Mouse (Mus musculus): ENCODE measurements around the gene Pfkfb4. TPM values are rescaled to one million over a fixed set of nuclear protein-coding genes. Genes with fewer than 3 reads are reported as not detected.

The Pfkfb4 gene
- polyA plus RNA-seq, 1 experiment from 2014 or later: 10.2 TPM

GRCm38 (mm10) chr9:109040216-109040615 lies 48.6 kb downstream of the Pfkfb4 start:
- Histone ChIP-seq H3K9ac (no peak overlapping the region), H3K4me3 (replicated peaks) (0 out of 2 replicates have a peak overlapping the region, but pooled peaks have one; percentile 6), H3K27ac (peak overlapping the region; percentile 67; the same call in 1 of the 2 replicates), H3K27me3 (replicated peaks) (no peaks in the 10 kb centered on the region), H3K4me2 (peak overlapping the region; percentile 78), H3K4me1 (peaks cover 27% of the 10 kb centered on the region), H3K36me3 (no peaks in the 10 kb centered on the region), H3K9me3 (no peaks in the 10 kb centered on the region)
- 68% methylated on average over 8 of the region's 8 CpGs for WGBS
- no peak for ATAC-seq (ENCODE audit: insufficient read depth, low FRiP score, low read depth)

GRCm38 (mm10) chr9:109040906-109041305 lies 49.3 kb downstream of the Pfkfb4 start:
- peaks cover 27% of the 10 kb centered on the region for H3K4me1 ChIP-seq
- 53% methylated on average over 6 of the region's 6 CpGs for WGBS
- ATAC-seq (ENCODE audit: insufficient read depth, low FRiP score, low read depth): peak; percentile 84
- H3K4me3 ChIP-seq (replicated peaks): no peak overlapping the region
- H3K36me3 ChIP-seq: no peaks in the 10 kb centered on the region
- peak overlapping the region; percentile 78 for H3K4me2 ChIP-seq
- H3K9ac ChIP-seq: no peak overlapping the region
- peak overlapping the region; percentile 67; the same call in 1 of the 2 replicates for H3K27ac ChIP-seq
- H3K27me3 ChIP-seq (replicated peaks): no peaks in the 10 kb centered on the region
- no peaks in the 10 kb centered on the region for H3K9me3 ChIP-seq

GRCm38 (mm10) chr9:109041351-109041750 lies 49.8 kb downstream of the Pfkfb4 start:
- peak overlapping the region; percentile 78 for H3K4me2 ChIP-seq
- H3K27me3 ChIP-seq (replicated peaks): no peaks in the 10 kb centered on the region
- H3K36me3 ChIP-seq: no peaks in the 10 kb centered on the region
- H3K4me1 ChIP-seq: peaks cover 27% of the 10 kb centered on the region
- WGBS: 53% methylated on average over 7 of the region's 7 CpGs
- H3K4me3 ChIP-seq (replicated peaks): no peak overlapping the region
- ATAC-seq (ENCODE audit: insufficient read depth, low FRiP score, low read depth): no peak
- H3K9ac ChIP-seq: no peak overlapping the region
- H3K9me3 ChIP-seq: no peaks in the 10 kb centered on the region
- peak overlapping the region; percentile 51; the same call in 1 of the 2 replicates for H3K27ac ChIP-seq

GRCm38 (mm10) chr9:109046306-109046705 lies 54.7 kb downstream of the Pfkfb4 start:
- no peak for ATAC-seq (ENCODE audit: insufficient read depth, low FRiP score, low read depth)
- WGBS: 43% methylated on average over 5 of the region's 5 CpGs

GRCm38 (mm10) chr9:109049316-109049715 lies 57.7 kb downstream of the Pfkfb4 start:
- Histone ChIP-seq H3K27me3 (replicated peaks) (no peaks in the 10 kb centered on the region), H3K4me3 (replicated peaks) (no peak overlapping the region), H3K4me1 (peaks cover 4% of the 10 kb centered on the region; the same call in 1 of the 2 replicates), H3K27ac (no peak overlapping the region), H3K9me3 (no peaks in the 10 kb centered on the region), H3K9ac (no peak overlapping the region), H3K4me2 (no peak overlapping the region), H3K36me3 (peaks cover 12% of the 10 kb centered on the region)
- whole genome bisulfite sequencing: 74% methylated on average over 7 of the region's 7 CpGs
- no peak for ATAC-seq (ENCODE audit: insufficient read depth, low FRiP score, low read depth)

More at GRCm38 (mm10) chr9:109046306-109046705, 54.7 kb downstream of the Pfkfb4 start:
- Histone ChIP-seq H3K9me3 (no peaks in the 10 kb centered on the region), H3K4me1 (no peaks in the 10 kb centered on the region), H3K9ac (no peak overlapping the region), H3K36me3 (peaks cover 6% of the 10 kb centered on the region; the same call in 1 of the 2 replicates), H3K4me3 (replicated peaks) (no peak overlapping the region), H3K4me2 (no peak overlapping the region), H3K27me3 (replicated peaks) (no peaks in the 10 kb centered on the region), H3K27ac (no peak overlapping the region)

GRCm38 (mm10) chr9:109049996-109050673 lies 58.6 kb downstream of the Pfkfb4 start:
- H3K4me2 ChIP-seq: no peak overlapping the region
- H3K27ac ChIP-seq: no peak overlapping the region
- H3K27me3 ChIP-seq (replicated peaks): no peaks in the 10 kb centered on the region
- peaks cover 9% of the 10 kb centered on the region for H3K4me1 ChIP-seq
- no peak overlapping the region for H3K9ac ChIP-seq
- H3K9me3 ChIP-seq: no peaks in the 10 kb centered on the region
- no peak overlapping the region for H3K4me3 ChIP-seq (replicated peaks)
- WGBS: 81% methylated on average over 9 of the region's 9 CpGs
- ATAC-seq (ENCODE audit: insufficient read depth, low FRiP score, low read depth): no peak
- peaks cover 12% of the 10 kb centered on the region for H3K36me3 ChIP-seq

GRCm38 (mm10) chr9:109050674-109050997 lies 59.1 kb downstream of the Pfkfb4 start:
- WGBS: 68% methylated on average over 3 of the region's 3 CpGs
- no peaks in the 10 kb centered on the region for H3K27me3 ChIP-seq (replicated peaks)
- H3K4me3 ChIP-seq (replicated peaks): no peak overlapping the region
- peaks cover 11% of the 10 kb centered on the region for H3K4me1 ChIP-seq
- no peak for ATAC-seq (ENCODE audit: insufficient read depth, low FRiP score, low read depth)
- H3K36me3 ChIP-seq: peaks cover 12% of the 10 kb centered on the region
- no peak overlapping the region for H3K9ac ChIP-seq
- no peak overlapping the region for H3K4me2 ChIP-seq
- H3K27ac ChIP-seq: no peak overlapping the region
- no peaks in the 10 kb centered on the region for H3K9me3 ChIP-seq

GRCm38 (mm10) chr9:109051011-109051501 lies 59.5 kb downstream of the Pfkfb4 start:
- Histone ChIP-seq H3K9me3 (no peaks in the 10 kb centered on the region), H3K27ac (no peak overlapping the region), H3K4me2 (no peak overlapping the region), H3K4me3 (replicated peaks) (no peak overlapping the region), H3K36me3 (peaks cover 15% of the 10 kb centered on the region), H3K4me1 (peaks cover 11% of the 10 kb centered on the region), H3K27me3 (replicated peaks) (no peaks in the 10 kb centered on the region), H3K9ac (no peak overlapping the region)
- WGBS: 87% methylated on average over 13 of the region's 13 CpGs
- ATAC-seq (ENCODE audit: insufficient read depth, low FRiP score, low read depth): no peak

GRCm38 (mm10) chr9:109051651-109052489 lies 60.3 kb downstream of the Pfkfb4 start:
- H3K4me3 ChIP-seq (replicated peaks): no peak overlapping the region
- no peak overlapping the region for H3K9ac ChIP-seq
- no peak overlapping the region for H3K27ac ChIP-seq
- H3K4me1 ChIP-seq: peaks cover 11% of the 10 kb centered on the region
- H3K36me3 ChIP-seq: peaks cover 23% of the 10 kb centered on the region
- H3K27me3 ChIP-seq (replicated peaks): no peaks in the 10 kb centered on the region
- ATAC-seq (ENCODE audit: insufficient read depth, low FRiP score, low read depth): no peak
- 88% methylated on average over 10 of the region's 10 CpGs for WGBS
- H3K9me3 ChIP-seq: no peaks in the 10 kb centered on the region
- no peak overlapping the region for H3K4me2 ChIP-seq

GRCm38 (mm10) chr9:109052490-109053260 lies 61.1 kb downstream of the Pfkfb4 start:
- H3K4me2 ChIP-seq: no peak overlapping the region
- H3K4me1 ChIP-seq: peaks cover 11% of the 10 kb centered on the region
- no peak overlapping the region for H3K4me3 ChIP-seq (replicated peaks)
- no peak for ATAC-seq (ENCODE audit: insufficient read depth, low FRiP score, low read depth)
- H3K9me3 ChIP-seq: no peaks in the 10 kb centered on the region
- H3K27ac ChIP-seq: no peak overlapping the region
- peaks cover 30% of the 10 kb centered on the region for H3K36me3 ChIP-seq
- H3K9ac ChIP-seq: no peak overlapping the region
- H3K27me3 ChIP-seq (replicated peaks): no peaks in the 10 kb centered on the region
- 90% methylated on average over 9 of the region's 9 CpGs for WGBS

- Histone ChIP-seq H3K36me3 (peaks cover 35% of the 10 kb centered on the region), H3K9me3 (no peaks in the 10 kb centered on the region), H3K4me3 (replicated peaks) (no peak overlapping the region), H3K4me1 (peaks cover 13% of the 10 kb centered on the region), H3K9ac (no peak overlapping the region), H3K27me3 (replicated peaks) (no peaks in the 10 kb centered on the region), H3K4me2 (no peak overlapping the region), H3K27ac (no peak overlapping the region)
- WGBS: 81% methylated on average over 3 of the region's 3 CpGs
- no peak for ATAC-seq (ENCODE audit: insufficient read depth, low FRiP score, low read depth)
Measured at GRCm38 (mm10) chr9:109053366-109053765, 61.8 kb downstream of the Pfkfb4 start.
